Mouse (Mus musculus) liver, postnatal 0 days (tissue): Measurements from ENCODE around the gene Prop1.

Source experiments
- CTCF ChIP-seq: sonication (generic); IDR thresholded peaks from 2 replicates; pipeline ENCODE4 v1.5.1; 2016; ENCODE audit warnings: antibody characterized with exemption, low read depth
- EP300 ChIP-seq: IDR thresholded peaks from 2 replicates; pipeline ENCODE4 v1.6.1; 2016; ENCODE audit warnings: antibody characterized with exemption, low read depth, mild to moderate bottlenecking

GRCm38 (mm10) chr11:50952290-50952689, 1.3 kb downstream of the Prop1 start:
- no peak for TF ChIP-seq CTCF
- TF ChIP-seq EP300: no peak
